Mouse (Mus musculus): ENCODE data around the gene Srsf3. TPM values are rescaled to one million over a fixed set of nuclear protein-coding genes. Genes with fewer than 3 reads are reported as not detected.
"Not testable (repeated sequence)": the region's sequence is repeated elsewhere in the genome, so short reads cannot be mapped to it uniquely, and the experiment has no call there.

Gene Srsf3
- total and polyA plus RNA-seq, 3 experiments = 94.0 to 183 (median 149) TPM

DNA sequence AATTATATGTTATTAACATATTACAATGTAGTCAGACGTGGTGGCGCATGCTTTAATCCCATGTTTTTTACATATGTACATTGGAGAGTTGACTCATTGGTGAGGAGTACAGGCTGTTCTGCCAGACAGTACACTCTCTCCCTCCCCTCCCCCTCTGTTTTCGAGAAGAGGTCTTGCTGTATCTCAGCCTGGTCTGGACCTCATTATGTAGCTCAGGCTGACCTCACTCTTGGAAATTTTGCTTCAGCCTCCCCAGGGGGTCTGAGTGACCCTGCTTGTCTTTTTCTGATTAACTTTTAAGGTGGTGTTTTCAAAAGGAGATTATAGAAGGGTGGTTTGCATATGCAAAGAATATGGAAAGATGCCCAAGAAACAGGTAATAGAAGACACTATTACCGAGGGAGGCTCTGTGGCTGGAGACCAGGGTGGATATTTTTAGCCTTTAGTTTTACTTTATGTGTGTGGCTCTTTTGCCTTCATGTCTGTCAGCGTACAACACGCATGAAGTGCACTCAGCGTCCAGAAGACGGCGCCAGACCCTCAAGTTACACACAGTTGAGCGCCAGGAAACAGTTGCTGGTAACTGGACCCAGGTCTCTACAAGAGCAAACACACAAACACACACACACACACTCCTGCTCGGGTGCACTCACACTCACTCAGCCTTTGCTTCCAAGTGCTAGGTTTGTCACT, 14.0 kb upstream of the Srsf3 start:
- DNase-seq = no peak

DNA sequence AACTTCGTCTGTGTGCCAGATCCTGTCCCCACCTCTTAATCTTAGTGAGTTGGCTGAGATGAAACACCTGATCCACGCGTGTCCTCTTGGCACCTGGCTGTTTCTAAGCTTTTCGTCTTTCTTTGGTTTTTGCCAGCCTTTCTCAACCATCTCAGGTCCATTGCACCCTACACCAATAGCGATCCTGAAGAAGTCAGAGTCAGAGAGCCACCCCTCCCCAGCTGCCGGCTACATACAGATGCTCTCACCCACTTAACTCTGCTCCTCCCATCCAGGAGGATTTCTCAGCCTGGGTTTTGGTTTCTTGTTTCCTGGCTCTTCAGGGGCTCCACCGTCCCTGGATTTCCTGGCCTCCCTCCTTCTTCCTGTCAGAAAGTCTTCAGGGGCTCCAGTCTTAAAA, 13.0 kb upstream of the Srsf3 start:
- DNase-seq = no peak

DNA sequence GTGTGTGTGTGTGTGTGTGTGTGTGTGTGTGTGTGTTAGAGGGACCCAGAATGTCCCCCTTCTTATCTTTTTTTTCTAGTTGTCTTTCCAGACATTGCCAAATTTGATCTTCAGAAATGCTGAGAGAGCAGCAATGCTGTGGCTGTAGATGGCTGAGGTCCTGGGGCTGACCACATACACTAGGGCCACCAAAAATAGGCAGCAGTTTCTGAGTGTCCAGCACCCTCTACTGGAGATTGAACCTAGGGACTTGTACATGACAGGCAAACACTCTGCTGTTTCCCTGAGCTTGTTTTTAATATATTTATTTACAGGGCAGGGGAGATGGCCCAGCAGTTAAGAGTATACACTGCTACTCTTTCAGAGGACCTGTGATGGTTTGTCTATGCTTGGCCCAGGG, 12.0 kb upstream of the Srsf3 start:
- DNase-seq = no peak

DNA sequence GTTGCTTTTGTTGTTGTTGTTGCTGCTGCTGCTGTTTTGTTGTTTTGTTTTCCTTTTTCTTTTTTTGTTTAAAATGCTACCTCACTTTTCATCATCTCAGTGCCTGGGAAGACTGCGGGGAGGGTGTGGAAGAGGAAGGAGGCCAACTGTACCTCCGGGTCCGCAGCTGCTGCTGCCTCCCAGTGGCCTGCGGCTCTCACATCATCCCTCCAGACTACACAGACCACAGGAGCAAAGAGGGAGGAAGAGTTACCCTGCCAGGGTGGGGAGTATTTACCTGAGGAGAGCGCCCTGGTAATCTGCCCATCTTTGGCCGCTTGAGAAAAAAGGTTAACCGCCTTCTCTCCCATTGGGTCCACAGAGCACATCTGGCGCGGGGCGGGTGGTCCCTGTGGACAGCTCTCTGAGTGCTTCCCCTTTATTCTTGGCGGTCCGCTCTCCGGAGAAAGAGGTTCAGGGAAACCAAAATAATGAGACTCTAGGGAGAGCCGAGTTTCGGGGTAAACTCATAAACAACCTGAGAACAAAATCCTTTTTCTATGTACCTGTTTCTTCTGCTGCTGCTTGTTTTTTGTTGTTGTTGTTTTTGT, 10.1 kb upstream of the Srsf3 start:
- no peak for DNase-seq

DNA sequence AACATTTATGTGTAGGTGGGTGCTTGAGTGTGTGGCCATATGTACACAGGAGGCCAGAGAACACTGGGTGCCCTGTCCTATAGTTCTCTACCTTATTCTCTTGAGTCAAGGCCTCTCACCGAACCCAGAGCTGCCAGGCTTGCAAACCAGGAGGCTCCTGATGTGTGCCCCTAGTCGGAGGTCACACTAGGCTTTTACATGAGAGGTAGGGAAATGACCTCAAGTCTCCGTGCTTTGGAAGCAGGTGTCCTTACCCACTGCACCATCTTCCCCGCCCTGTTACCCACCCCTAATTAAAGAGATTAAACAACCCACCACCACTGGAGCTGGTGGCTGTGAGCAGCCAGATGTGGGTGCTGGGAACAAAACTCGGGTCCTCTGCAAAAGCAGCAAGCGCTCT, 9.1 kb upstream of the Srsf3 start:
- DNase-seq = no peak

DNA sequence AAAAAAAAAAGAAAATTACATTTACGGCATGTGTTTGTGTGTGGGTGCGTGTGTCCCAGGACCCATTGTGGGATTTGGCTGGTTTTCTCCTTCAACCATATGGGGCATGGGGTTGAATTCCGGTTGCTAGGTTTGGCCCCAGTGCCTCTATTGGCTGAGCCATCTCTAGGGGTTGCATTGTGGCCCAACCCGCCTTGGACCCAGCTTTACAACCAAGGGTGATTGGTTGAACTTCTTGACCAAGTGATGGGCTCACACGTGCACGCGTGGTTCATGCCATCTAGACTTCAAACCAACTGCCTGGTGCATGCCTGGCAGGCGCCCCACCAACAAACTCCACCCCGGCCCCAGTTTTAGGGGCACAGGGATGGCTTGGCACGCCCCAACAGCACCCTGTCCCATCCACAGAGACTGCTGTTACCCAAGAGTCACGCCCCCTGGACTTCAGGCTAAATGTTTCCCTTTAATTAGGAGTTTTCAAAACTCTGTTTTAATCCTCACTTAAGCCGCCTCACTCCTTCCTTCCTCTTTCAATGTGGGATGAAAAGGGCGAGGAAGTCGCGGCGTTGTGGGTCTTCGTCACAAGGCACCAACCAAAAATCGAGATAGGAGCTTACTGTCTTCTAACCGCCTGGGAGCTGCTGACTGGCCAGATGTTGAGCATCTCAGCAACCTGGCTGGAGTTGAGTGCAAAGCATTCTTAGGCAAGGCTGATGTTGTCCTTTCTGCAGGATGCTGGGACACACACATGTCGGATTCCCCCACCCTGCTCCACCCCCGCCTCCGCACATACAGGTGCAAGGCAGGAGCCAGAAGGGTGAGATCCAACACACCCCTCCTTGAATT, 8.2 kb upstream of the Srsf3 start:
- no peak for DNase-seq

DNA sequence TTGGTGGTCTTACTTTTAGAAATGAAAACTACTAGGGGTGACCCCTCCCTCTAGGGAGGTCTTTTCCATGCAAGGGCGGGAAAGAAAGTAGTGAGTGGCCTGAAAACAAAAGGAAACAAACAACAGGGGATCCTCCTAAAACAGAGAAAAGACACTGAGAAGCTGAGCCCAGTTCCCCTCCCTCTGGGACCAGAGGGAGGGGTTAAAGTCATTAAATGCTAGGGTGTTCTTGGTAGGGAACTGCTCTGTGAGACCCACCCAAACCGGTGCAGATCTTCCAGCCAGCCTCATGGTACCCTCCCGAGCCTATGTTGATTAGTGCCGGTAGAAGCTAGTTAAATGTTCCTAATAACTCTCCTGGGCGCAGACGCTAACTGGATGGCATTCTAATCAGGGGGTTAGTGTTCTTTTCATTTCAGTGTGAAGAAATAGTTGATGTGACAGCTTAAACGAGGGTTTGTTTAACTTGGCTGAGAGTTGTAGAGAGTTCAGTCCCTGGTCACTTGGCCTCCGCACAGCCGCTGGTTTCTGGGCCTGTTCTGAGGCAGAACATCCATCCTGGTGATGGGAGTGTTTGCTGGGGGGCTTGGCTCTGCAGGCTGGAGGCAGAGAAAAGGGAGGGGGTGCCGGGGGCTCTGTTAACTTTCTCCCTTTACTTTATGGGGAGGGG, 7.4 kb upstream of the Srsf3 start:
- DNase-seq = no peak

DNA sequence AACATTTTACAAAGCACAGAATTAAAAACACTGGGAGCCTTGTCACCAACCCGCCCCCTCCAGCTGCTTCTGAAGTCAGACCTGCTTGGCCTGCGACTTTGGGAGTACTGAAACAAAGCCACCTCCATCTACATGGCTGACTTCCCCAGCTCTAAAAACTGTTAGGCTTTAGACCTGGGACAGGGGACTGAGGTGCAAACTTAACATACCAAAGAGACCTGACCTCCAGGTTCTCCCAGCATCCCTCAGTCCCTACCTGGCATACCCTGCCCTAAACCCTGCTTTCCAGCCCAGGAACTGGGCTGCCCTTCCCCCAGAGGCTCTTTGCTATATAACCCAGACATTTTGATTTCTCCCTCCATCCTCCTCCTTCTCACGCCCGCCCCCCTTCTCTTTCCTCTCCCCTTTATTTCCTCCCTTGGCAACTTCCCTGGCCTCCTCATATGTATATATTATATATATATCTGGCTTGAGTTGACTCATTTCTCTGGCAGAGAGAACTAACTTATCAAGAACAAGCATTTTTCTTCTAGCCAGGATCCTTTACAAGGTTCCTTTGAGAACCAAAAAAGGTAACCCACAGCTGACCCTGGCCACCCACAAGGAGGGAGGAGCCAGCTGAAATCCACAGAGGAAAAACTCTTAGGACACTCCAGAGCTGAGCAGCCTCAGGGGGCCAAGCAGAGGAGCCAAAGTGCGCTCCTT, 5.6 kb upstream of the Srsf3 start:
- no peak for DNase-seq

DNA sequence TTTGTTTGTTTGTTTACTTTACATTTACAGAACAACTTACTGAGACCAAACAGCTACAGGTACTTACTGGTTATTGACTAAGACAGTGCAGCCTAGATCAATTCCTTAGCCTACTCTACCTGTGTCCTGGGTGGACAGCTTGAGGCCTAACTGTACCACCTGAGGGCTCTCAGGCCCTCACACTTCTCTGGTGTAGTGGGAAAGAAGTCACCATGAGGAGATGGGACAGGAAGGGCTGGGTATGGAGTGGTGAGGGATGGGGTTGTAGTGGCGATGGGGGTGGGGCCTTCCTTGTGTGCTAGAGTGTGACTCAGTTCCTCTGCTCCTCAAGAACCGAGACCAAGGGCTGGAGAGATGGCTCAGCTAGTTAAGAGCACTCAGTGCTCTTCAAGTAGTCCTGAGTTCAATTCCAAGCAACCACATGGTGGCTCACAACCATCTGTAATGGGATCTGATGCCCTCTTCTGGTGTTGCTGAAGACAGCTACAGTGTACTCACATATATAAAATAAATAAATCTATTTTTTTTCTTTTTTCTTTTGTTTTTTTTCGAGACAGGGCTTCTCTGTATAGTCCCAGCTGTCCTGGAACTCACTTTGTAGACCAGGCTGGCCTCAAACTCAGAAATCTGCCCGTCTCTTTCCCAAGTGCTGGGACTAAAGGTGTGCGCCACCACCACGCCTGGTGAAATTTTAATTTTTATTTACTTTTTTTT, 1.9 kb upstream of the Srsf3 start:
- no peak for DNase-seq

DNA sequence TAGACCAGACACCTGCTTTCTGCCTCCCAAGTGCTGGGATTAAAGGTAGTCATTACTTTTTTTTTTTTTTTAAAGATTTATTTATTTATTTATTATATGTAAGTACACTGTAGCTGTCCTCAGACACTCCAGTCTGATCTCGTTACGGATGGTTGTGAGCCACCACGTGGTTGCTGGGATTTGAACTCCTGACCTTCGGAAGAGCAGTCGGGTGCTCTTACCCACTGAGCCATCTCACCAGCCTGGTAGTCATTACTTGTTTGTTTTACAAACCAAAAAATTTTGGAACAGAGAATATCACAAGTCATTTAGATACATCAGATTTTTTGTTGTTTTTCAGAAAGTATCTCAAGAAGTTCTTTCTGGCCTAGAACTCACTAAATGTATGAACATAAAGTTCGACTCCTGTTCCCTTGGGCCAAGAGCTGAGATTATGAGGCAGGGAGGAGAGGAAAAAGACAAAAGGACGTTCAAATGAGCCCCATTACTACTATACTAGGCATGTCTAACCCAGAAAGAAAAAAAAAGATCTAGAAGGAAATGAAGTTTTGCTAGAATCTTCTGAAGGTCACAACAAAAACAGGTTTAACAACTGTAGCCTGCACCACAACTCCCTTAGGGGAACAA, 1.2 kb upstream of the Srsf3 start:
- not testable (repeated sequence) for DNase-seq

DNA sequence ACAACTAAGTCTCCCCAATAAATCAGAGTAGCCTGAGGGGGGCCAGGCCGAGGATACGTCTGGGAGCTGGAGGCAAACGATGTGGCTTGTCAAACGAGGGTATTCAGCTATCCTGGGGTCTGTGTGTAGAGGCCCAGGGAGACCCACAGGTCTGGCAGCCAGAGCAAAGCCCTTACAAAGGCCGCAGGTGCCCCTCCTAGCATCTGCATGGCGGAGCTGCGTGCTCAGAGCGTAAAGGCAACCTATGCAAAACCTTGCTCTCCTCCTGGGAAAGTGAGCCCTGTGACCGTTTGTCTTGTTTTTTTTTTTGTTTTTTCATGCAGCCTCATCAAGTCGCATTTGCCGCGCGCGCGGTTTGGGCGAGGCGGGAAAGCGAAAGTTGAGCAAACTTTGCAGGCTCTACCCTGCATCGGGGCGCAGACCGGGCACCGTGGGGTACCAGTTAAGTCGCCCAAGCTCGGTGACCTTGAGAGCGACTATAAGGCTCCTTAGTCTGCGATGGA, 606 bp upstream of the Srsf3 start:
- peak; percentile 57 for DNase-seq

DNA sequence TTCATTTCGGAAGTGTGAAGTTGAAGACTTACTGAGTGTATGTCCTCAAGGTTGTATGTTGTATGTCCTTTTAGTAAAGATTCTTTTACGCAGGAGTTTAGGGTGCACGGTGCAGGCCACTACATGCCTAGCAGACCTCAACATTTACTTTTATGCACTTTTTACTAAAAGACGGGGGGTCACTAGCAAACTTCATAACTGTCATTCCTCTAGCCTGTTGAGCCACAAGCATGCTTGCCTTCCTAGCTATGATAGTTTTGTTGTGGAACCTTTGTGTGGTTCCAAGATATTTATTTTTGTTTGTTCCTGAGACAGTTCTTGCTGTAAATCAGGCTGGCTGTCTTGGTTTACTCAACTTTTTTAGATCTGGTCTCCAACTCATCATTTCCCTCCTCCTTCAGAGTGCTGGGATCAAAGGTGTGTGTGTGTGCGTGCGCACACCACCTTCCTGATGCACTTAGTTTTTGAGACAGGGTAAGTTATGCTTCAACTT, 1.2 kb downstream of the Srsf3 start:
- no peak for DNase-seq

DNA sequence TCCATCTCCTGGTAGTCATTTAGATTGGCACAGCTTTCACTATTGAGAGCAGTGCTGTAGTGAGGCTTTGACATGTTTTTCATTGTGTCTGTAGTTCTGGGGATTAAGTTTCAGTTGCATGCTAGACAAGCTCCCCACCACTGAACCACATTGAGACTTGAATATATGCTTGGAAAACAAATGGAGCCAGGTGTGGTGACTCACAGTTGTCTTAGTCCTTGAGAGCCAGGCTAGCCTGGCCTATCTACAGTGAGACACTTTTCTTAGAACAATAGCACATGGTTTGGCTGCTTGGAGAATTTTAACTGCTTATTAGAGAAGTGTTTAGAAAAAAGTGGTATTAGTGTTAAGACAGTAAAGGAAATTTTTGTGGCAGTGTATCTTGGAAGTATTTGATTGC, 1.8 kb downstream of the Srsf3 start:
- peak; percentile 45 for DNase-seq

DNA sequence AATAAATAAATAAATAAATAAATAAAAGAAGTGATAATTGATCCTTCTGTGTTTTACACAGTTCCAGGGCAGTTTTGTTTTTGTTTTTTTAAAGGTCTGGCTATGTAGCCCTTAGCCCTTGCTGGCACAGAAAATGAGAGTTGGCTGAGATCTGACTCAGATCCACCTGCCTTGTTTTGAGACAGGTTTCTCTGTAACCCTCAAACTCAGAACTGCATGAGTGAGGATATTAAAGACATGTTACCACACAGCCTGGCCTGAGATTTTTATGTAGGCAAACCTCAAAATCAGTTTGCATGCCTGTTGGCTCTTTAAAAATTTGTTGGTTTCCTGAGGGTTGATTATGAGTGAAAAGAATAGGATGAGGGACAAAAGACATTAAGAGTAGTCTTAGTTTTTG, 3.1 kb downstream of the Srsf3 start:
- no peak for DNase-seq

DNA sequence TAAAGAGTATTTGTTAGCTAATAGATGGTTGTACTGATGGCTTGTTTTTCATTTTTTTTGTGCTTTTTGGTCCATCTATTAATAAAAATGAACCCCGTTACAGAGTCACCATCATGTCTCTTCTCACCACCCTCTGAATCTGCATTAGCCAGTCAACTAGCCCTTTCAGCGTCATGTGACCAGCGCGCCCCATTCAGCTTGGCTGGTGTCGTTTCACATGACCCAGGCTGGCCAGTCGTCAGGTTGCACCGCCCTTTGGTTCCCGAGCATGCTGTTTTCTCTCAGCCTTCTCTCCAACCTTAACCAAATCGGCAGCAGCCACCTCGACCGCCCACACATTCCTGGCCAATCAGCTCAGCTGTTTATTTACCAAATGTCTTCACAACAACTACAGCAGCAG, 6.9 kb downstream of the Srsf3 start:
- no peak for DNase-seq

DNA sequence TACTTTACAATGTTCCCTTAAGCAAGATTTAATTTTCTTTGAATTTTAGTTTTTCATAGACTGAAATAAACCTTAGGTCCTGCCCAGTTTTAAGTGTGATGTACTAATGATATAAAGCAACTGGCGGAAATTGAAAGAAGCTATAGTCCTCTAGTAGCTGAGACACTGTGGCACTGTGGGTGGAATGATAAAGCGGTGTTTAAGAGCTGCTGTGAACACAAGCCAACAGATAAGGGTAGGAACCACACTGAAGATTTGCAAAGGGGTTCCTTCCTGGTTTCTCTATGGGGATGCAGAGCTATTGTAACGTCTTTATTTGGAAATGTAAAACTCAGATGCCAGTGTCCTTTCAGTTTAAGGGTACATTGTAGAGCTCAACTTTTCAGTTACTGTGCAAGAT, 9.2 kb downstream of the Srsf3 start:
- DNase-seq = not testable (repeated sequence)

DNA sequence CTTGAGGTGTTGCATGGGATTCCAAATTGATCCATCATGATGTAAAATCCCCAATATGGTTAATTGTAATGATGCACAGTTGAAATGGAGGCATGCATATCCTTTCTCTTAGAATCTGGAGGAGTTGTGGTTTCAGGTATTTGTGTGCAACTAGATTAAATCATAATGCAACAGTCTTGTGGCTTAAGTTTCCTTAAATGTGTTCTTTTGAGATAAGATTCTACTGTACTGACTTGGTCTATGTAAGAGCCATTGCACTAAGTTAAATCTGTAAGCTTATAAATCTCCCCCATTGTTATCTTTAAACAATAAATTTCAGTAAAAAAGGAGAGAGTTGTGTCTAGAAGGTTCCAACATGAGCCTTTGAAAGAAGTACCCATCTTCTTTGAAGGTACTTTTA, 10.1 kb downstream of the Srsf3 start:
- no peak for DNase-seq

DNA sequence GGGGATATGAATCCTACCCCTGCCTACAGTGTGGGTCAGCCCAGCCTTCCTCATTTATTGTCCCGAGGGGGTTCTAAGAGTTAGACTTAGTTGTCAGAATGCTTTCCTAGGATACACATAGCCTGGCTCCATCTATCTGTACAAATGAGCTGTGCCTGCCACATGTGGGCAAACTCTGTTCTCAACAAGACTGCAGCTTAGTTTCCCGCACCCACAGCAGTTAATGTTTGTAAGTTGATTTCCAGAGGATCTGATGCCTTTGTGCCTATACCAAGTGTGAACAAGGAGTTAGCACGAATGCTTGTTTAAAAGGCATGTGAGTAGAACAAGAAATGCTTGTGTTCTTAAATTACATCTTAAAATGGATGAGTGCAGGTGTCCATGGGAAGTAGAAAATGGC, 11.2 kb downstream of the Srsf3 start:
- DNase-seq = no peak

DNA sequence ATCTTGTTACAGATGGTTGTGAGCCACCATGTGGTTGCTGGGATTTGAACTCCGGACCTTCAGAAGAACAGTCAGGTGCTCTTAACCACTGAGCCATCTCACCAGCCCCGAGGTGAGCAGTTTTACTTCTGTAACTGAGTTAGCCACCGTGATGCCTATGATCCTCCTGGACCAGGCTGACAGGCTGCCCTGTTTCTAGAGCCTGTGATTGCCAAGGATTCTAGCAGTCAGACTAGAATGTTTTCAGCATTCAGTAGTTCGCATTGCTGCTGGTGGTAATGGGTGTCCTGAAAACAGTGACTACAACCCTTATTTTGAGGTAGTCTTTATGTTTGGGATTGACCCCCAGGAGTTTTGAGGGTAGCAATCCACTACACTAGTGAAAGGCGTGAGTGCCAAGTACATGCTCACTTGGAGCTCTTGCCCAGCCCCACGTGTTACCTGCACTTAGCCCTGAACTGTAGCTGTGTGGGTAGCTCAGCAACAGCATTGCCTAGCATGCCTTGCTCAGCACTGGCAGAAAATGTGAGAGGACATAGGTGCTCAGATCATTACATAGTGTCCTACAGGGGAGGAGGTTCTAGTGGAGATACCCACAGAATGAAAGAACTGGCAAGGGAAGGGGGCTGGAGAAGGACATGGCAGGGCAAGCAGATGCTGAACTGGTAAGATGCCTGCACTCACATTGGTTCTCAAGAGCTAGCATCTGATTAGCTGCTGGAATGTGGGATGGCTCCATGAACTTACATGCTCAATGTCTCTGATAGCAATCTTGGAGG, 11.9 kb downstream of the Srsf3 start:
- DNase-seq = no peak

DNA sequence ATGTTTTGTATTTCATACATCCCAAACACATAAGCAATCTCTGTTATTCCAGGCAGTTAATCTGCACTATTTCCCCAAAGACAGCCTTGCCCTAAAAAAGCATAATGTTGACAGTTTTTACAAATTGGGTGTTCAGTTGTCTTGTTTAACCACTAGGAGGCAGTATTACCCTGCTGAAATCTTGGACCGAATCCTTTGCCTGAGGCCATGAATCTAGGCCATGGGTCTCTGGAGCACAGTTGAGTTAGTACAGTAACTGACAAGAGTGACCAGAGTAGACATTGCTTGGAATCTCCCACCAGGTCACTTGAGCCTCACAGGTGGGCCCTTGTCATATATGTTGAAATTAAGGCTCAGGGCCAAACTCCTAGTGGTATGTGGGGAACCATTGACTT, 12.5 kb downstream of the Srsf3 start:
- DNase-seq = no peak
